Mouse (Mus musculus): ENCODE measurements around the gene Trim66. TPM values are rescaled to one million over a fixed set of nuclear protein-coding genes. Genes with fewer than 3 reads are reported as not detected.

The Trim66 gene
- total RNA-seq, 2 experiments from 2014 or later: 4.0 to 4.5 TPM

GRCm38 (mm10) chr7:109523304-109523703, 15.4 kb upstream of the Trim66 start:
- no peak for DNase-seq (ENCODE audit: low spot score in 2 of 2)

DNA sequence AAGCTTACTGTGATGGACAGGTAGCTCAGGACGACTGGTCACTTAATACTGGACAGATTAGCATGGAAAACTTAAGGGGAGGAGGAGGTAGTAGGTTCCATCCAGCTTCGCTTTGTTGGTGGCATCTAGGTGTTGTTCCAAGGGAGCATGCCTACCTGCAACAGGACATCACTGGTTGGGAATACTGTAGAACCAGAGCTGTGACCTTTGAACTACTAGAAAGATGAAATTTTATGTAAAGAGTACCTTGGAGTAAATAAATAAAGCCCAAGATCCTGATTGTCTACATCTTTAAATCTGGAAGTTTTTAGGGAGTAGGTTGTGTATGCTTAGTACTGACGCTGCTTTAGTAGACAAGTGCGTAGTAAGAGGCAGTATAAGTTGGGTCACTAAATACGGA, 14.2 kb upstream of the Trim66 start:
- DNase-seq (ENCODE audit: low spot score in 2 of 2): no peak

GRCm38 (mm10) chr7:109519936-109520335, 12.0 kb upstream of the Trim66 start:
- no peak for DNase-seq (ENCODE audit: low spot score in 2 of 2)

- DNase-seq (ENCODE audit: low spot score in 2 of 2): peak; percentile 99
Measured at GRCm38 (mm10) chr7:109518838-109519696, 11.1 kb upstream of the Trim66 start, which contains the start of gene Rpl27a. TSS of gene Rpl27a (plus strand) at chr7:109519147.

- no peak for DNase-seq (ENCODE audit: low spot score in 2 of 2)
Measured at GRCm38 (mm10) chr7:109518036-109518681, 10.2 kb upstream of the Trim66 start.

- no peak for DNase-seq (ENCODE audit: low spot score in 2 of 2)
Measured at GRCm38 (mm10) chr7:109516500-109516899, 8.6 kb upstream of the Trim66 start.

DNA sequence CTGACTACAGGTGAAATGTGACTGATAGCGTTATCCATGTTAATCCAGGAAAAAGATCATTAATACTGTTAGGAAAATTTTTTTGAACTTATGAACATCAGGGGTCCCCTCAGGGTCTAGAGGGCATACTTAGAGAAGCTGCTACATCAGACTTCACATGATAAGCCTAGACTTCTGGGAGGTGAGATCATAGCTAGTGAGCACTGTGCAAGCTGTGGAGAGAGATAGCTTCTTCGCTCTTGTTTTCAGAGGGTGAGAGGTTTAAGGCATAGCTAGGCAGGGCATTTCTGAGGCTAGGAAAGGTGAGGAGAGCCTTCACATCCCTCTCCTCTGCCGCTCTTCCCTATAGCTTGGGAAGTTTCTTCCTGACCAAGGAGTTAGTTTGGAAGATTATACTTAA, 3.9 kb upstream of the Trim66 start:
- DNase-seq (ENCODE audit: low spot score in 2 of 2): no peak

DNA sequence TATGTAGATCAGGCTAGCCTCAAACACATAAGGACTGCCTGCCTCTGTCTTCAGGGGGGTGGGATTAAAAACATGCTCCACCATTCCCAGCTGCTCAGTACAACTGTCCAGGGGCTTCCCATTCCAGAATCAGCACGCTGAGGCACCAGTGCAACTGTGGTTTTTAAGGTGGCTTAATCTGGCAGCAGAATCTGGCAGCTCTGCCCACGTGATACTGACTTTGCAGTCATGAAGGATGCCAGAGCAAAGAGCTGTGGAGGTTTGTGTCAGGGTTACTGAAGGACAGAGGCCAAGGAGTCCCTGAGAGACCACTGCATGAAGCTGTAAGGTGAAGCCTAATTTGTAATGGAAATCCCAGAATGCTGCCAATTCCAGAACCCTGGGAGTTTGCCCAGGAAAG, 2.9 kb upstream of the Trim66 start:
- no peak for DNase-seq (ENCODE audit: low spot score in 2 of 2)

DNA sequence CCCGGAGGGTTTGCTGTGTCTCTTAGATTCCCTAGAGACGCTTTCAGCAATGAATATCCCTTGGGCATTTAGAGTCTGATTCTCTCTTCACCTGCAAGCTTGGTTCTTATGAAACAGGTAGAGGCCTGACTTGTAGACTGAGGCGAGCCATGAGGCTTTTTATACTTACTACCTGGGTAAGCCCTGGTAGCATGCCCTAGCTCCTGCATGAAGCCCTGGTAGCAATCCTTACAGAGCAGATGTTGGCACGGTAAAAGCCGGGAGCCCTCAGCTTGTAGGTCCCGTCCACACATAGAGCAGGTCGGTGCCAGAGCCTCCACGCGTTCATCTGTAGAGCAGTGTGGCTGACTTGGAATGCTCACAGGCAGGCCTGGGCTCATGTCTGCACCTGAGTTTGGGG, 362 bp downstream of the Trim66 start:
- DNase-seq (ENCODE audit: low spot score in 2 of 2): no peak

DNA sequence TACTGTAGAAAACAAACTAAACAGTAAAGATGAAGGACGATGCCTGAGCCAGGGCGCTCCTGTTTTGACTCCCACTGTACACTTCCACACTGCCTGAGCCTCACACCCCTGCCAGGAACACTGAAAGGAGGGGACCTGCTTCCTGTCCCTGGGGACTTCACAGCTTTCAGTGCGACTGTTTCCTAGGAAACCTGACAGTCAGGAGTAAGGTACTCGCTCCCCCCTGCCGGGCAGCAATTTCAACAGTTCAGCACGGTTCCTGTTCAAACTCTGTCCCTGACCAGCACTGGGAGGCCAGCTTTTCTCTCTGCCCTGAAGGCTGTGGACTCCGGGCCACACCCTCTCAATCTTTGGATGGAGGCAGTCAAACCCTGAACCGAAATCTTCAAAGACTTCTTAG, 815 bp downstream of the Trim66 start:
- DNase-seq (ENCODE audit: low spot score in 2 of 2): no peak

GRCm38 (mm10) chr7:109497507-109497906, 10.4 kb downstream of the Trim66 start:
- DNase-seq (ENCODE audit: low spot score in 2 of 2): no peak

GRCm38 (mm10) chr7:109493319-109494316, 14.3 kb downstream of the Trim66 start:
- DNase-seq (ENCODE audit: low spot score in 2 of 2): peak; percentile 41 to 44

GRCm38 (mm10) chr7:109492616-109493318, 15.2 kb downstream of the Trim66 start:
- no peak for DNase-seq (ENCODE audit: low spot score in 2 of 2)

DNA sequence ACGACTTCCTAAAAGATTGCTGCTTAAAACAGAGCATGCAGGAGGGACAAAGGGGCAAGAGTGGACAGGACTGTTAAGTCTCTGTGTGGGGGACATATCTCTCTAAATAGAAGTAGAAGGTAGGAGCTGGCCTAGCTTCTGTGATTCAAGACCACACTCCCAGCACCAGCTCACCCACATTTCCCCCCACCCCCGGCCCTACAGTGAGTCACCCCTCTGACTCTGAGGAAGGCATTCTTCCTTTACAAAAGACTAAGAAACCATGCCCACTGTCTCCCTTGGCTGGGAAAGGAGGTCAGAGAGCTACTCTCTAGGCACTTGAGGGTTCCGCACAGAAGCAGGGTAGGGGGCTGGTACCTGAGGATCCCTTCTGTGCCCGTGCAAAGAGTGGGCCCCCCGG, 23.7 kb downstream of the Trim66 start:
- DNase-seq (ENCODE audit: low spot score in 2 of 2): no peak

- peak; percentile 36 to 43 for DNase-seq (ENCODE audit: low spot score in 2 of 2)
Measured at GRCm38 (mm10) chr7:109480765-109481197, 27.2 kb downstream of the Trim66 start.

GRCm38 (mm10) chr7:109477926-109478325, 30.0 kb downstream of the Trim66 start:
- DNase-seq (ENCODE audit: low spot score in 2 of 2): no peak

GRCm38 (mm10) chr7:109470700-109471099, 37.2 kb downstream of the Trim66 start:
- no peak for DNase-seq (ENCODE audit: low spot score in 2 of 2)

DNA sequence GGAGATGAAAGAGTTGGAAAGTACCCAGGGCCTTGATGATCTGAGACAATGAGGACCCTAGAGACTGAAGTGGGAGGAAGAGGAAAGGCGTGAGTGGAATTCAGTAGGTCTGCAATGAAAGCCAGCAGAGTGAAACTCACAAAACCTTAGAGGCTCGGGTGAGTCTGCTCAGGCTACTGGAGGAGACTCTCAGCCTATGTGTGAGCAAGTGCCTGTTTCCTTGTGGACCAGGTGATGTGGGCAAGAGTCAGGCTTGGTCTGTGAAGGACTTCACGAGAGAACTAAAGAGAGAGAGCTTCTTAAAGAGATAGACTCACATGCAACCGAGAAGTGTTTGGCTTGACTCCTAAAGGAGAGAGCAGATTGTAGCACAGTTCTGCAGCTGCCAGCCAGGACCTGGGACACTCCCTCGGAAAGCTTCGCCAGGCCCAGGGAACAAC, 39.7 kb downstream of the Trim66 start:
- no peak for DNase-seq (ENCODE audit: low spot score in 2 of 2)

DNA sequence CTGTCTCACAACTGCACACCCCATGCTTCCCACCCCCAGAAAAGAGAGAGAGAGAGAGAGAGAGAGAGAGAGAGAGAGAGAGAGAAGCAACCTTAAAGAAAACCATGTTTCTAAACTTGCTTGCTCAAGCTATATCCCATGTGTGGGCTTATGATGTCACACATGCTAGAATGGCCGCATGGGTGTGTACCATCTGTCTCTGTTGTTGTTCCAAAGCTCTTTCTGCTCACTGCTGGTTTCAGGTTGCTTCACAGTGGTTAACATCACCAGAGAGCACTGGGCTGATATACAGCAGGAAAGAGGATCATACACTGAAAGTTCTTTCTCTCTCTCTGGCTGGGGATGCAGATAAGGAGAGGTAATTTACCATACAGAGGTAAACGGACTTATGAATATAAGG, 40.3 kb downstream of the Trim66 start:
- no peak for DNase-seq (ENCODE audit: low spot score in 2 of 2)

DNA sequence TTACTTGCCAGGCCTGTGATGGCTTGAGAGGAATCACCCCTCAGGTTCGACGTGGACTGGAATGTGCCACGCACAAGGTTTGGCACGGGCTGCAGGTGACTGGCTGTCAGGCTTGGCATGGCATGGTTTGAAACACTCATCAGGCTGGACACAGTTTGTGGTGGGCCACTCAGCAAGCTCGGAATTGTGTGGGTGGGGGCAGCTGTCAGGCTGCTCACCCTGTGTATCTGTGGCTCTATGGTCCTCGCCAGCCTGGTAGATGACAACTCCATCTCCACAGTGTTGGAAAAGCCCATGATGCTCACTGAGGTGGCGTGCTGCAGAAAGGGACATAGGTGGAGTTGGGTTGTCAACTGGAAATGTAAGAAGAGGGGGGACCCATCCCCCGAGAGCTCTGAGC, 47.2 kb downstream of the Trim66 start:
- DNase-seq (ENCODE audit: low spot score in 2 of 2): no peak

- DNase-seq (ENCODE audit: low spot score in 2 of 2): no peak
Measured at GRCm38 (mm10) chr7:109456563-109456962, 51.4 kb downstream of the Trim66 start.

All from layer of hippocampus, postnatal 10 days (tissue).